Mouse (Mus musculus) small intestine, adult 2 months (tissue): Measurements from ENCODE around the gene Gm21992. TPM values are rescaled to one million over a fixed set of nuclear protein-coding genes. Genes with fewer than 3 reads are reported as not detected.

ENCODE experiments used
- H3K27ac ChIP-seq: fragments of 200-500 bp; 2 replicates; pipeline ENCODE4 v1.5.1; 2012; ENCODE audit warnings: low read depth, low read length, control low read depth, inconsistent platforms; ENCODE audit not compliant: insufficient read depth
- H3K27me3 ChIP-seq: fragments of 200-500 bp; 2 replicates; pipeline ENCODE4 v1.6.1; 2012; ENCODE audit warnings: mild to moderate bottlenecking, moderate library complexity, low read length, inconsistent platforms; ENCODE audit not compliant: control insufficient read depth, insufficient read depth
- H3K36me3 ChIP-seq: fragments of 200-500 bp; 2 replicates; pipeline ENCODE4 v1.6.1; 2012; ENCODE audit warnings: mild to moderate bottlenecking, low read length, control low read depth, inconsistent platforms; ENCODE audit not compliant: control insufficient read depth, insufficient read depth
- H3K4me1 ChIP-seq: fragments of 200-500 bp; 2 replicates; pipeline ENCODE4 v1.6.1; 2012; ENCODE audit warnings: low read length, inconsistent platforms, mixed read lengths; ENCODE audit not compliant: control insufficient read depth, insufficient read depth, insufficient read length
- H3K4me3 ChIP-seq: fragments of 200-500 bp; 2 replicates; pipeline ENCODE4 v1.5.1; 2012; ENCODE audit warnings: low read depth, mild to moderate bottlenecking, control low read depth, inconsistent platforms, low read length, moderate library complexity
- CTCF ChIP-seq: fragments of 200-500 bp; IDR thresholded peaks from 2 replicates; pipeline ENCODE4 v1.5.1; 2012; ENCODE audit warnings: low read depth, mild to moderate bottlenecking, control low read depth, inconsistent platforms, low read length, moderate library complexity, mixed read lengths; ENCODE audit not compliant: insufficient replicate concordance, insufficient read length; ENCODE audit errors: extremely low read depth
- POLR2A ChIP-seq: fragments of 200-500 bp; IDR thresholded peaks from 2 replicates; pipeline ENCODE4 v1.6.1; 2012; ENCODE audit warnings: low read depth, mild to moderate bottlenecking, control low read depth, inconsistent platforms, low read length, moderate library complexity
- WGBS: fragments of 180-500 bp; shearing (Covaris S2); methylation state at CpG from one replicate; pipeline ENCODE4 v1.1.7; 2018; 5-methylcytosine and 5-hydroxymethylcytosine counted together
- polyA plus RNA-seq: library from polyadenylated mRNA; depleted of rRNA; stranded (reverse); fragments of >200 nt; gene quantifications from 2 replicates; pipeline ENCODE4 v1.2.3, GENCODE M21; 2012

Gm21992 gene
- polyA plus RNA-seq, 1 experiment, result 19.1 TPM

- WGBS, result 32% methylated on average over 2 of the region's 2 CpGs
- H3K36me3 ChIP-seq, result peaks cover 9% of the 10 kb centered on the region; the same call in 1 of the 2 replicates
- H3K27me3 ChIP-seq, result peaks cover 8% of the 10 kb centered on the region; the same call in 1 of the 2 replicates
- TF ChIP-seq CTCF, result no peak
- no peak for TF ChIP-seq POLR2A
- H3K27ac ChIP-seq, result peak overlapping the region; percentile 78
- no peak overlapping the region for H3K4me3 ChIP-seq
- peaks cover 18% of the 10 kb centered on the region for H3K4me1 ChIP-seq
These were observed 24.7 kb upstream of the Gm21992 start for GRCm38 (mm10) chr19:4836096-4836495.

- Histone ChIP-seq H3K27ac (no peak overlapping the region), H3K27me3 (no peaks in the 10 kb centered on the region), H3K4me1 (peaks cover 13% of the 10 kb centered on the region; the same call in 1 of the 2 replicates), H3K4me3 (no peak overlapping the region), H3K36me3 (peaks cover 16% of the 10 kb centered on the region; the same call in 1 of the 2 replicates)
- WGBS, result 83% methylated on average over 8 of the region's 8 CpGs
- TF ChIP-seq POLR2A (no peak), CTCF (no peak)
These were observed 22.6 kb upstream of the Gm21992 start for GRCm38 (mm10) chr19:4833977-4834376.

GRCm38 (mm10) chr19:4829156-4829555, 17.7 kb upstream of the Gm21992 start:
- 23% methylated on average over 7 of the region's 7 CpGs for WGBS

GRCm38 (mm10) chr19:4828444-4829114, 17.2 kb upstream of the Gm21992 start:
- Histone ChIP-seq H3K27me3 (no peaks in the 10 kb centered on the region), H3K4me1 (peaks cover 7% of the 10 kb centered on the region), H3K27ac (peak overlapping the region; percentile 57), H3K4me3 (no peak overlapping the region), H3K36me3 (peaks cover 30% of the 10 kb centered on the region)
- WGBS, result 31% methylated on average over 16 of the region's 16 CpGs
- TF ChIP-seq POLR2A (no peak), CTCF (no peak)

More at GRCm38 (mm10) chr19:4829156-4829555, 17.7 kb upstream of the Gm21992 start:
- TF ChIP-seq POLR2A (no peak), CTCF (no peak)
- H3K4me1 ChIP-seq, result peaks cover 7% of the 10 kb centered on the region
- H3K27ac ChIP-seq, result no peak overlapping the region
- peaks cover 29% of the 10 kb centered on the region for H3K36me3 ChIP-seq
- no peaks in the 10 kb centered on the region for H3K27me3 ChIP-seq
- H3K4me3 ChIP-seq, result no peak overlapping the region

- H3K4me1 ChIP-seq, result peaks cover 12% of the 10 kb centered on the region; the same call in 1 of the 2 replicates
- 14% methylated on average over 5 of the region's 5 CpGs for WGBS
These were observed 9.4 kb upstream of the Gm21992 start for GRCm38 (mm10) chr19:4820678-4821303.

GRCm38 (mm10) chr19:4817182-4817835, 5.9 kb upstream of the Gm21992 start:
- no peaks in the 10 kb centered on the region for H3K36me3 ChIP-seq
- peaks cover 12% of the 10 kb centered on the region; the same call in 1 of the 2 replicates for H3K4me1 ChIP-seq
- 25% methylated on average over 1 of the region's 1 CpGs for WGBS
- H3K27ac ChIP-seq, result peak overlapping the region; percentile 97
- TF ChIP-seq POLR2A, result no peak
- no peak for TF ChIP-seq CTCF
- peak overlapping the region; percentile 32; the same call in 1 of the 2 replicates for H3K4me3 ChIP-seq
- H3K27me3 ChIP-seq, result no peaks in the 10 kb centered on the region

More at GRCm38 (mm10) chr19:4820678-4821303, 9.4 kb upstream of the Gm21992 start:
- Histone ChIP-seq H3K27me3 (no peaks in the 10 kb centered on the region), H3K4me3 (no peak overlapping the region), H3K27ac (peak overlapping the region; percentile 55; the same call in 1 of the 2 replicates), H3K36me3 (peaks cover 14% of the 10 kb centered on the region)
- TF ChIP-seq POLR2A (no peak), CTCF (no peak)
